Mouse (Mus musculus) cerebellum, postnatal 14 days (tissue): Measurements from ENCODE around the gene Vmn1r37.
"Not testable (repeated sequence)": the region's sequence is repeated elsewhere in the genome, so short reads cannot be mapped to it uniquely, and the experiment has no call there.

ENCODE experiments used
- DNase-seq, 2 experiments: peaks; one replicate each; pipeline ENCODE4 v3.0.0; 2021; ENCODE audit warnings: mixed read lengths in 2 of 2

The Vmn1r37 gene

DNA sequence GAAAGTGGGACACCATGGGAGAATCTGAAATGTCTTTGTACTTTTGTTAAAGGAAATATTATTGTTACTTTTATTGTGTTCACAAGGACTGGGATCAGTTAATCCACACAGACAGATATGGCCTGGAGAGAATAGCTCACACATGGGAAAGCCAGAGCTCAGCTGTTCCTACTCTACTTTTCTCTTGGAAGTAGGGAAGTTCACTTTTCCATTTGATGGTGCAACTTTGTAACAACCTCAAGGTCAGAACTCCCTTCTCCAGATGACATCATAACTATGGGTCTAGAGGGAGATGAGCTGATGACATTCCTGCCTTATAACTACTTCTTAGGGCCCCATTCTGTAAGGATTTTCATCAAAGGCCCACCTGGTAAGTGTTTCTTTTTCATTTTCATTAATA lies at the start of gene Vmn1r37:
TSS of gene Vmn1r37 (plus strand) at position 301 of the 400 bp plus-strand sequence.
- DNase-seq = not testable (repeated sequence)

DNA sequence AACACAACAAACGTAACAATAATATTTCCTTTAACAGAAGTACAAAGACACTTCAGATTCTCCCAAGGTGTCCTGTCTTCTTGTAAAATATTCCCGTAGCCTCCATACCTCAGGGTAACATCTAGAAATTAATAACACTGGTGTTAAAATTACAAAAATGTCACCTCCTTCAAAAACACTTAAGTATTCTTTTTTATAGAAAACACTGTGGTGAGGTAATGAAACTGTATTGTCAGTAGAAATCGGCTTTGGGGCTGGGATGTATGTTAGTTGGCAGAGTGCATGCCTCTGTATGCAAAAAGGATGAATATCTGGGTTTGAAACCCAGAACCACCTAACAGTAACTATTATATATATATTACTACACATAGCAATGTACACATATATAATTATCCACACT lies 43.4 kb upstream of the Vmn1r37 start, which contains the start of gene Vmn1r35:
TSS of gene Vmn1r35 (minus strand) at position 101 of the 400 bp plus-strand sequence.
- no peak for DNase-seq

DNA sequence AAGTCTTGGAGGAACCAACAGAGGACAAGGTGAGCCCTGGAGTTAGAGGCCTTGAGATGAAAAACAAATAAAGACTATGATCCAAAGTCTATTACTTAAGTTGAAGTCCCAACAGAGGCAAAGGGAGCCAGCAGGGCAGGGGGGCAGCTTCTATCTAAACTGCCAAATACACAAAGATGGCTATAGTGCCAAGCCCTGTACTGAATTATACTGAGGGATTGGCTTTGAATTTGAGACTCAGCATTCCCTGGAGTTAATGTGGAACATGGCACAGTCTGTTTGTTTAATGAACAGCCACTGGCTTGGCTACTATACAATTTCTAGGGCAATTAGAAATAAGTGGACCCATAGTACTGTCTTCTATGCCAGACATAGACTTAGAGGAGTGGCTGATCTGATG lies 20.3 kb upstream of the Vmn1r37 start:
- DNase-seq = no peak

DNA sequence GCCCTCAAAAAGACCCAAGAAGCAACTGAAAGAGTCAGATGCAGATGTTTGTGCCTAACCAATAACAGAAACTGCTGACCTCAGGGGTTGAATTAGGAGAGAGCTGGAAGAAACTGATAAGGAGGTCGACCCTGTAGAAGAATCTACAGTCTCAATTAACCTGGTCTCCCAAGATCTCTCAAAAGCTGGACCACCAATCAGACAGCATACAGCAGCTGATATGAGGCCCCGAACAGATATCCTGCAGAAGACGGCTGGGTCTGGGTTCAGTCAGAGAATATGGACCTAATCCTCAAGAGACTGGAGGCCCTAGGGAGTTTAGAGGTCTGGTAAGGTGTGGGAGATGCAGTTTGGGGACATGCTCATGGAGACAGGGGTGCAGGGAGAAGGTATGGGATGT lies 15.3 kb upstream of the Vmn1r37 start:
- DNase-seq = no peak

DNA sequence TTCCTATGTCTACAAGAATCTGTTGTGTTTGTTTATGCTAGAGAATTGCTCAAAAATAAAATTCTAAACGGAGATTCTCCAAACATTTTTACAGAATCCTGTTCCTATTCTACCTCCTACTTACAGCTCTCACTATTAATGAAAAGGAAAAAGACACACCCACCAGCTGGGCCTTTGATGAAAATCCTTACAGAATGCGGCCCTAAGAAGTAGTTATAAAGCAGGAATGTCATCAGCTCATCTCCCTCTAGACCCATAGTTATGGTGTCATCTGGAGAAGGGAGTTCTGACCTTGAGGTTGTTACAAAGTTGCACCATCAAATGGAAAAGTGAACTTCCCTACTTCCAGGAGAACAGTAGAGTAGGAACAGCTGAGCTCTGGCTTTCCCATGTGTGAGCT lies 10.1 kb upstream of the Vmn1r37 start, which contains the start of gene Vmn1r36:
TSS of gene Vmn1r36 (minus strand) at position 101 of the 400 bp plus-strand sequence.
- not testable (repeated sequence) for DNase-seq

DNA sequence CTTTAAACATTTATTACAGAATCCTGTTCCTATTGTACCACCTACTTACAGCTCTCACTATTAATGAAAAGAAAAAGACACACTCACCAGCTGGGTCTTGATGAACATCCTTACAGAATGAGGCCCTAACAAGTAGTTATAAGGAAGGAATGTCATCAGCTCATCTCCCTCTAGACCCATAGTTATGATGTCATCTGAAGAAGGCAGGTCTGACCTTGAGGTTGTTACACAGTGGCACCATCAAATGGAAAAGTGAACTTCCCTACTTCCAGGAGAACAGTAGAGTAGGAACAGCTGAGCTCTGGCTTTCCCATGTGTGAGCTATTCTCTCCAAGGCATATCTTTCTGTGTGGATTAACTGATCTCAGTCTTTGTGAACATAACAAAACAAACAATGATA lies 53.3 kb downstream of the Vmn1r37 start, which contains the start of gene Vmn1r38:
TSS of gene Vmn1r38 (minus strand) at position 101 of the 400 bp plus-strand sequence.
- not testable (repeated sequence) for DNase-seq
